Mouse (Mus musculus) urinary bladder, postnatal 0 days (tissue): ENCODE results near the gene Slitrk1. TPM values are rescaled to one million over a fixed set of nuclear protein-coding genes. Genes with fewer than 3 reads are reported as not detected.

Experiments
- polyA plus RNA-seq: library from polyadenylated mRNA; unstranded; fragments of >200 nt; fragmentation: Nextera tagmentation; extraction: Ambion mirVana; gene quantifications from 2 replicates; pipeline ENCODE4 v1.2.1, GENCODE M21; 2015

Slitrk1 gene
- polyA plus RNA-seq, result not detected in 2 replicates

GRCm38 (mm10) chr14:108913714-108914263 lies at the start of gene Slitrk1:
Gene Slitrk1 (minus strand): TSS chr14:108914158.

